Mouse (Mus musculus) cerebellum, adult 2 months (tissue): ENCODE data around the gene Acaca.

Experiments
- CTCF ChIP-seq: fragments of 200-500 bp; IDR thresholded peaks from 2 replicates; pipeline ENCODE4 v1.5.1; 2011; ENCODE audit warnings: low read depth, mild to moderate bottlenecking, control low read depth, low read length, moderate library complexity, borderline replicate concordance; ENCODE audit not compliant: insufficient read depth
- POLR2A ChIP-seq: fragments of 200-500 bp; IDR thresholded peaks from 2 replicates; pipeline ENCODE4 v1.6.1; 2011; ENCODE audit warnings: low read length, control low read depth, borderline replicate concordance; ENCODE audit not compliant: insufficient read depth

DNA sequence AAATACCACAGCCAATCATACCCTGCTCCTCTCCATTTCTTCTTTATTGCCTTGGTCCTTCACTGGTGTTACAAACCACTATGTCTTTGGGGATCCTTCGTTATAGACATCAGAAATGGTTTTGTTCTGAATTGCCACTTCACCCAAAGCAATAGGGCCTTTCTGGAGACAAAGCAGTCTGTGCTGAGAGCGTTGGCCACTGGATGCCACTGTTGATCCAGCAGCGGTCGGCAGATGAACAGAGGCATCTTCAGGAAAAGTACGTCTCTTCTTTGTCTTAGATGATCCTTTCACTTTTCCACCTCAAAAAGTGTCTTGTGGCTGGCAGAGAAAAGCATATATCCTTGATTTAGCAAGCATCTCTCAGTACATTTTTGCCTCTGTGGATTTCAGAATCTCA lies 151.8 kb downstream of the Acaca start:
- TF ChIP-seq CTCF (no peak), POLR2A (no peak)
